Mouse (Mus musculus): Measurements from ENCODE around the gene Olfr484. TPM values are rescaled to one million over a fixed set of nuclear protein-coding genes. Genes with fewer than 3 reads are reported as not detected.

Gene Olfr484
- polyA plus RNA-seq, 1 experiment: not detected

DNA sequence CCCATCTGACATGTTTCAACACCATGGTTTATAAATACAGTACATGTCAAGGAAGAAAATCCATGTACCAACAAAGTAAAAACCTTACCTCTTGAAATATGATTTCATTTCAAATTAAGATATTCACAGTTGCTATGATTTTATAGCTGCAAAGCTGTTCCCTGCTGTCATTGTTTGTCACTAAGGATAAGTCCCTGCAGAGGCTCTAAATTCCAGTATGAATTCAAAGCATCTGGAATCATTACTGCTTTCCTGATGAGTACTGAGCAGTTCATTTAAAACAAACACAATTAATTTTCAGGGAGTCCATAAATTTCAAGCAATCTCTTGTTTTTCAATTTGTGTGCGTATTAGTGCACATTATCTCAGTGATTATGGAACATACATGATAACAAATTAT is 29.8 kb downstream of the Olfr484 start, which contains the start of gene Olfr482:
TSS of gene Olfr482 (minus strand) at position 101 of the 400 bp plus-strand sequence.
- Histone ChIP-seq H3K9ac (ENCODE audit: low read depth, poor library complexity, severe bottlenecking) (no peak within 1 kb of the TSS), H3K4me3 (ENCODE audit: low read depth, low read length) (no peak within 1 kb of the TSS), H3K27ac (ENCODE audit: insufficient read depth, low read length) (no peak within 1 kb of the TSS), H3K36me3 (ENCODE audit: control insufficient read depth, insufficient read depth, low read length, poor library complexity, severe bottlenecking) (no peaks in the 10 kb centered on the region), H3K9me3 (replicated peaks; ENCODE audit: control insufficient read depth, insufficient read depth, low read length, poor library complexity, severe bottlenecking) (no peaks in the 10 kb centered on the region), H3K27me3 (ENCODE audit: control insufficient read depth, insufficient read depth, low read length, poor library complexity, severe bottlenecking) (no peaks in the 10 kb centered on the region), H3K4me1 (ENCODE audit: control insufficient read depth, insufficient read depth, low read length) (no peaks in the 10 kb centered on the region)
- TF ChIP-seq POLR2A (IDR thresholded peaks at IDR 0.05; ENCODE audit: insufficient read depth, low read length) (no peak), EP300 (IDR thresholded peaks at IDR 0.05; ENCODE audit: insufficient read depth, low read depth, low read length) (no peak), CTCF (IDR thresholded peaks at IDR 0.05; ENCODE audit: low read depth, low read length) (no peak)

DNA sequence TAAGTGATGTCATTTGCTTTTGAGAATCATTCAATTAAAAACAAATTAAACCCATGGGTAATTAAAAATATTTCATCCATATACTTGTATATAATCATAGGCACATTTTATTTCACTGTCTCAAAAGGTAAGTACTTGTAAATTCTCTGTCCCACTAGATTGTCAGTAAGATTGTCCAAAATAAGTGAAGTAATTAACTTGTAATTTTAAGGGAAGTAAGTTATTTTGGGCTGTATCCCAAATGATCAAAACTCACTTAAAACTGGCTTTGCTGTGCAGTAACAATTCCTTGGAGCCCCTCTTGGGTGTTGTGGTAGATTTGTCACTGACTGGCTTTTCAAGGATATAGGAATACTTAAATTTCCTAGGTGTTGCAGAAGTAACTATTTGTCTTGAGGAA is 47.7 kb downstream of the Olfr484 start, which contains the start of gene Olfr481:
TSS of gene Olfr481 (plus strand) at position 301 of the 400 bp plus-strand sequence.
- no peaks in the 10 kb centered on the region for H3K4me1 ChIP-seq (ENCODE audit: control insufficient read depth, insufficient read depth, low read length)
- H3K9ac ChIP-seq (ENCODE audit: low read depth, poor library complexity, severe bottlenecking): no peak within 1 kb of the TSS
- H3K36me3 ChIP-seq (ENCODE audit: control insufficient read depth, insufficient read depth, low read length, poor library complexity, severe bottlenecking): no peaks in the 10 kb centered on the region
- H3K27ac ChIP-seq (ENCODE audit: insufficient read depth, low read length): no peak within 1 kb of the TSS
- H3K4me3 ChIP-seq (ENCODE audit: low read depth, low read length): no peak within 1 kb of the TSS
- H3K27me3 ChIP-seq (ENCODE audit: control insufficient read depth, insufficient read depth, low read length, poor library complexity, severe bottlenecking): no peaks in the 10 kb centered on the region
- H3K9me3 ChIP-seq (replicated peaks; ENCODE audit: control insufficient read depth, insufficient read depth, low read length, poor library complexity, severe bottlenecking): no peaks in the 10 kb centered on the region
- no peak for TF ChIP-seq CTCF (IDR thresholded peaks at IDR 0.05; ENCODE audit: low read depth, low read length)
- TF ChIP-seq POLR2A (IDR thresholded peaks at IDR 0.05; ENCODE audit: insufficient read depth, low read length): no peak

Other genes starting within 250 kb of the Olfr484 start
- not detected in 2 replicates for gene Olfr472, start 229.5 kb downstream of the Olfr484 start, polyA plus RNA-seq (2011; ENCODE audit: insufficient read depth, insufficient read length, low read depth, missing spikeins)
- gene Olfr473, start 197.0 kb downstream of the Olfr484 start, polyA plus RNA-seq (2011; ENCODE audit: insufficient read depth, insufficient read length, low read depth, missing spikeins): not detected in 2 replicates
- not detected in 2 replicates for gene Olfr474, start 172.8 kb downstream of the Olfr484 start, polyA plus RNA-seq (2011; ENCODE audit: insufficient read depth, insufficient read length, low read depth, missing spikeins)
- gene Olfr476, start 162.6 kb downstream of the Olfr484 start, polyA plus RNA-seq (2011; ENCODE audit: insufficient read depth, insufficient read length, low read depth, missing spikeins): not detected in 2 replicates
- not detected in 2 replicates for gene Olfr477, start 140.8 kb downstream of the Olfr484 start, polyA plus RNA-seq (2011; ENCODE audit: insufficient read depth, insufficient read length, low read depth, missing spikeins)
- not detected in 2 replicates for gene Olfr478, start 93.5 kb downstream of the Olfr484 start, polyA plus RNA-seq (2011; ENCODE audit: insufficient read depth, insufficient read length, low read depth, missing spikeins)
- not detected in 2 replicates for gene Olfr479, start 76.8 kb downstream of the Olfr484 start, polyA plus RNA-seq (2011; ENCODE audit: insufficient read depth, insufficient read length, low read depth, missing spikeins)
- not detected in 2 replicates for gene Olfr480, start 60.1 kb downstream of the Olfr484 start, polyA plus RNA-seq (2011; ENCODE audit: insufficient read depth, insufficient read length, low read depth, missing spikeins)
- 0.12 TPM in 1 of 2 replicates, not detected in the other for gene Olfr481, start 47.6 kb downstream of the Olfr484 start, polyA plus RNA-seq (2011; ENCODE audit: insufficient read depth, insufficient read length, low read depth, missing spikeins)
- gene Olfr482, start 29.9 kb downstream of the Olfr484 start, polyA plus RNA-seq (2011; ENCODE audit: insufficient read depth, insufficient read length, low read depth, missing spikeins): not detected in 2 replicates
- not detected in 2 replicates for gene Olfr483, start 26.6 kb downstream of the Olfr484 start, polyA plus RNA-seq (2011; ENCODE audit: insufficient read depth, insufficient read length, low read depth, missing spikeins)
- gene Olfr485, start 32.4 kb upstream of the Olfr484 start, polyA plus RNA-seq (2011; ENCODE audit: insufficient read depth, insufficient read length, low read depth, missing spikeins): not detected in 2 replicates
- not detected in 2 replicates for gene Olfr486, start 45.3 kb upstream of the Olfr484 start, polyA plus RNA-seq (2011; ENCODE audit: insufficient read depth, insufficient read length, low read depth, missing spikeins)
- gene Olfr487, start 87.2 kb upstream of the Olfr484 start, polyA plus RNA-seq (2011; ENCODE audit: insufficient read depth, insufficient read length, low read depth, missing spikeins): not detected in 2 replicates
- gene Olfr488, start 130.9 kb upstream of the Olfr484 start, polyA plus RNA-seq (2011; ENCODE audit: insufficient read depth, insufficient read length, low read depth, missing spikeins): not detected in 2 replicates
- not detected in 2 replicates for gene Olfr490, start 161.5 kb upstream of the Olfr484 start, polyA plus RNA-seq (2011; ENCODE audit: insufficient read depth, insufficient read length, low read depth, missing spikeins)
- not detected in 2 replicates for gene Olfr491, start 186.0 kb upstream of the Olfr484 start, polyA plus RNA-seq (2011; ENCODE audit: insufficient read depth, insufficient read length, low read depth, missing spikeins)
- gene Olfr492, start 196.2 kb upstream of the Olfr484 start, polyA plus RNA-seq (2011; ENCODE audit: insufficient read depth, insufficient read length, low read depth, missing spikeins): not detected in 2 replicates
- gene Olfr493, start 219.5 kb upstream of the Olfr484 start, polyA plus RNA-seq (2011; ENCODE audit: insufficient read depth, insufficient read length, low read depth, missing spikeins): not detected in 2 replicates
- not detected in 2 replicates for gene Olfr494, start 237.9 kb upstream of the Olfr484 start, polyA plus RNA-seq (2011; ENCODE audit: insufficient read depth, insufficient read length, low read depth, missing spikeins)